8 mouse cellular contexts compared by ENCODE assay signal in genomic region chr5:32745705-32746655, GRCm38 (mm10). TPM values are rescaled to one million over a fixed set of nuclear protein-coding genes. Genes with fewer than 3 reads are reported as not detected.
DNase-seq lines count a peak whose midpoint lies in the region; ATAC-seq and TF ChIP-seq lines count a peak whose summit lies in the region.

No protein-coding gene starts in this region.

- ATAC-seq in hindbrain, postnatal 0 days, result peak; percentile 68

- WGBS in hindbrain, postnatal 0 days, result 8% methylated on average over 10 of the region's 10 CpGs

- peak overlapping the region; percentile 43 for H3K4me2 ChIP-seq in hindbrain, postnatal 0 days (ENCODE audit: low read depth, low read length)

- peak overlapping the region; percentile 30 for H3K4me3 ChIP-seq in cortical plate, adult 2 months (ENCODE audit: insufficient read depth, low read length)
- peak overlapping the region; percentile 22 for H3K4me3 ChIP-seq in hindbrain, postnatal 0 days (ENCODE audit: low read length)
- peak overlapping the region; percentile 92 for H3K4me3 ChIP-seq in megakaryocyte, embryonic 14.5 days (replicated peaks)

- no peaks in the 10 kb centered on the region for H3K9me3 ChIP-seq in hindbrain, postnatal 0 days (ENCODE audit: low read length)
- H3K9me3 ChIP-seq in megakaryocyte, embryonic 14.5 days, result no peaks in the 10 kb centered on the region

- no peaks in the 10 kb centered on the region for H3K27me3 ChIP-seq in hindbrain, postnatal 0 days (ENCODE audit: insufficient read depth, low read length)
- H3K27me3 ChIP-seq in megakaryocyte, embryonic 14.5 days (replicated peaks), result no peaks in the 10 kb centered on the region

- no peak overlapping the region for H3K9ac ChIP-seq in hindbrain, postnatal 0 days (replicated peaks; ENCODE audit: low read length)

- TF ChIP-seq POLR2A in cortical plate, adult 2 months (IDR thresholded peaks at IDR 0.05; ENCODE audit: extremely low read depth, insufficient read depth, low read length), result no peak

- no peak for TF ChIP-seq CTCF in cortical plate, adult 2 months (IDR thresholded peaks at IDR 0.05; ENCODE audit: extremely low read depth, insufficient read depth, low read length)
- TF ChIP-seq CTCF in hindbrain, postnatal 0 days (IDR thresholded peaks at IDR 0.05; ENCODE audit: low read depth), result peak; percentile 16; the same call in 1 of the 2 replicates

- H3K27ac ChIP-seq in cortical plate, adult 2 months (ENCODE audit: insufficient read depth, low read length), result peak overlapping the region; percentile 57
- peak overlapping the region; percentile 70 for H3K27ac ChIP-seq in hindbrain, postnatal 0 days

- peak; percentile 43 for DNase-seq in R1 (ENCODE audit: low read depth, low spot score)
- peak; percentile 58 for DNase-seq in gastrocnemius, postnatal 10 days
- peak; percentile 65 for DNase-seq in hindbrain, postnatal 0 days (ENCODE audit: low spot score)
- DNase-seq in left cerebral cortex, postnatal 14 days (ENCODE audit: low spot score in 2 of 2), result peak; percentile 58 to 59
- DNase-seq in right cerebral cortex, adult 18-20 months, result peak; percentile 73
- peak; percentile 72 to 83 for DNase-seq in urinary bladder, postnatal 36 days (ENCODE audit: low spot score in 2 of 2)

- intact Hi-C loops in left cerebral cortex, postnatal 14 days (cut with DNase I), result no loop called here

- peaks cover 6% of the 10 kb centered on the region for H3K4me1 ChIP-seq in cortical plate, adult 2 months (ENCODE audit: control insufficient read depth, insufficient read depth, low read length)
- peaks cover 6% of the 10 kb centered on the region; the same call in 1 of the 2 replicates for H3K4me1 ChIP-seq in hindbrain, postnatal 0 days (ENCODE audit: insufficient read depth, low read length)
- peaks cover 73% of the 10 kb centered on the region for H3K4me1 ChIP-seq in megakaryocyte, embryonic 14.5 days

- no peaks in the 10 kb centered on the region for H3K36me3 ChIP-seq in hindbrain, postnatal 0 days (ENCODE audit: insufficient read depth, low read length)
- peaks cover 45% of the 10 kb centered on the region for H3K36me3 ChIP-seq in megakaryocyte, embryonic 14.5 days (replicated peaks; ENCODE audit: low read length)

RNA-seq across cellular contexts. Expression of gene Pisd, which starts 39.5 kb away (rescaled TPM):
- polyA plus RNA-seq in cortical plate, adult 2 months (2012; rRNA removed), result 81.8 and 87.4 TPM in 2 replicates
- 10 to 100 TPM; 23.2 to 27.4 TPM for total RNA-seq in gastrocnemius, postnatal 10 days (2021)
- total RNA-seq in hindbrain, postnatal 0 days (2014; rRNA removed), result 99.7 and 126 TPM in 2 replicates
- 79.2 and 83.6 TPM in 2 replicates for polyA plus RNA-seq in hindbrain, postnatal 0 days (2015; fragmentation: Nextera tagmentation; extraction: Ambion mirVana)
- total RNA-seq in left cerebral cortex, postnatal 14 days (2021), result 10 to 100 TPM; 53.4 to 63.7 TPM
- 19.8 and 36.8 TPM in 2 replicates for polyA plus RNA-seq in megakaryocyte, embryonic 14.5 days (2012; ENCODE audit: insufficient read depth, low replicate concordance)

Comparison
In these comparisons a context has a peak if more than half of its experiments do, and no peak if none do; other contexts are left out.
1. Peak in every context shown above with its lines: DNase-seq, ATAC-seq, H3K4me3 ChIP-seq and H3K27ac ChIP-seq.
2. H3K4me3 ChIP-seq: peak in every context shown above with its lines; median percentile 92 in megakaryocyte, embryonic 14.5 days; 30 in cortical plate, adult 2 months; 22 in hindbrain, postnatal 0 days.